Mouse (Mus musculus): ENCODE measurements around the gene Krtap19-2.

Krtap19-2 gene

GRCm38 (mm10) chr16:88874169-88874568 lies at the start of gene Krtap19-2:
Gene Krtap19-2, minus strand, starts transcription at chr16:88874269.
- DNase-seq (ENCODE audit: low read depth), result no peak

GRCm38 (mm10) chr16:88896357-88896756 lies 22.3 kb upstream of the Krtap19-2 start, which contains the start of gene Krtap19-5:
Gene Krtap19-5, minus strand, starts transcription at chr16:88896457.
- DNase-seq (ENCODE audit: low read depth), result no peak

- DNase-seq (ENCODE audit: low read depth), result no peak
Observed at GRCm38 (mm10) chr16:88886870-88887269, 12.8 kb upstream of the Krtap19-2 start.

GRCm38 (mm10) chr16:88884989-88885388 lies 10.9 kb upstream of the Krtap19-2 start, which contains the start of gene Krtap19-4:
Gene Krtap19-4, minus strand, starts transcription at chr16:88885089.
- no peak for DNase-seq (ENCODE audit: low read depth)

- no peak for DNase-seq (ENCODE audit: low read depth)
Observed at GRCm38 (mm10) chr16:88877938-88878337, 3.9 kb upstream of the Krtap19-2 start, which contains the start of gene Krtap19-3. Gene Krtap19-3, minus strand, starts transcription at chr16:88878038.

- no peak for DNase-seq (ENCODE audit: low read depth)
Observed at GRCm38 (mm10) chr16:88869311-88869710, 4.8 kb downstream of the Krtap19-2 start, which contains the start of gene Krtap19-1. Gene Krtap19-1, minus strand, starts transcription at chr16:88869411.

GRCm38 (mm10) chr16:88864887-88865407 lies 9.1 kb downstream of the Krtap19-2 start:
- no peak for DNase-seq (ENCODE audit: low read depth)

GRCm38 (mm10) chr16:88851450-88851849 lies 22.6 kb downstream of the Krtap19-2 start:
- peak; percentile 42 for DNase-seq (ENCODE audit: low read depth)

- no peak for DNase-seq (ENCODE audit: low read depth)
Observed at GRCm38 (mm10) chr16:88848558-88848957, 25.5 kb downstream of the Krtap19-2 start.

GRCm38 (mm10) chr16:88847363-88847762 lies 26.7 kb downstream of the Krtap19-2 start:
- DNase-seq (ENCODE audit: low read depth), result no peak

- no peak for DNase-seq (ENCODE audit: low read depth)
Observed at GRCm38 (mm10) chr16:88826978-88827377, 47.1 kb downstream of the Krtap19-2 start.

GRCm38 (mm10) chr16:88826095-88826652 lies 47.9 kb downstream of the Krtap19-2 start, which contains the start of gene Krtap14:
Gene Krtap14, minus strand, starts transcription at chr16:88826145.
- no peak for DNase-seq (ENCODE audit: low read depth)

GRCm38 (mm10) chr16:88823736-88824135 lies 50.3 kb downstream of the Krtap19-2 start:
- DNase-seq (ENCODE audit: low read depth), result peak; percentile 69
